Mouse (Mus musculus) MEL (cell line): ENCODE data around the gene Rnf115. TPM values are rescaled to one million over a fixed set of nuclear protein-coding genes. Genes with fewer than 3 reads are reported as not detected.
"Not testable (repeated sequence)": the region's sequence is repeated elsewhere in the genome, so short reads cannot be mapped to it uniquely, and the experiment has no call there.

Experiments used
- DNase-seq: peaks from one replicate; pipeline ENCODE4 v3.0.0; 2011; ENCODE audit warnings: low read depth, low spot score
- H3K27ac ChIP-seq: 2 replicates; pipeline ENCODE4 v1.5.1; 2012; ENCODE audit warnings: low read depth, mild to moderate bottlenecking, control low read depth, low read length, moderate library complexity; ENCODE audit not compliant: control insufficient read depth
- H3K27me3 ChIP-seq, 2 experiments: fragments of 150-350 bp in 1 of 2; sonication (generic) in 1 of 2; 2 replicates each; pipeline ENCODE4 v1.6.1; 2012; ENCODE audit warnings: low read length in 2 of 2, mild to moderate bottlenecking in 2 of 2, improper control_type of control experiment in 1 of 2, moderate library complexity in 1 of 2; ENCODE audit not compliant: insufficient read depth in 2 of 2, control insufficient read depth in 1 of 2
- H3K36me3 ChIP-seq, 2 experiments: 2 replicates each; pipeline ENCODE4 v1.6.1; 2012 to 2014; ENCODE audit warnings: low read length in 2 of 2, improper control_type of control experiment in 1 of 2, inconsistent platforms in 1 of 2, mild to moderate bottlenecking in 1 of 2; ENCODE audit not compliant: insufficient read depth in 2 of 2, control insufficient read depth in 1 of 2
- H3K4me1 ChIP-seq, 2 experiments: fragments of 150-350 bp in 1 of 2; sonication (generic) in 1 of 2; 2 replicates each; pipeline ENCODE4 v1.6.1; 2012; ENCODE audit warnings: low read length in 2 of 2, improper control_type of control experiment in 1 of 2, mild to moderate bottlenecking in 1 of 2; ENCODE audit not compliant: insufficient read depth in 2 of 2, control insufficient read depth in 1 of 2
- H3K4me3 ChIP-seq, 2 experiments: fragments of 150-350 bp in 1 of 2; sonication (generic) in 1 of 2; 2 replicates each; pipeline ENCODE4 v1.5.1; 2012; ENCODE audit warnings: low read depth in 2 of 2, low read length in 2 of 2, mild to moderate bottlenecking in 2 of 2, moderate library complexity in 2 of 2, control low read depth in 1 of 2, improper control_type of control experiment in 1 of 2; ENCODE audit not compliant: control insufficient read depth in 1 of 2, insufficient read depth in 1 of 2
- H3K79me2 ChIP-seq: 2 replicates; pipeline ENCODE4 v1.6.1; 2012; ENCODE audit warnings: mild to moderate bottlenecking, low read length, moderate library complexity; ENCODE audit not compliant: control insufficient read depth, poor library complexity, insufficient read depth
- H3K9ac ChIP-seq: 2 replicates; pipeline ENCODE4 v1.6.1; 2012; ENCODE audit warnings: low read depth, mild to moderate bottlenecking, control low read depth, low read length, moderate library complexity; ENCODE audit not compliant: control insufficient read depth, poor library complexity, severe bottlenecking
- H3K9me3 ChIP-seq: fragments of 150-350 bp; sonication (generic); replicated peaks from 2 replicates; pipeline ENCODE4 v1.6.1; 2012; ENCODE audit warnings: mild to moderate bottlenecking, low read length, improper control_type of control experiment, moderate library complexity; ENCODE audit not compliant: insufficient read depth
- BHLHE40 ChIP-seq: IDR thresholded peaks from 2 replicates; pipeline ENCODE4 v1.6.1; 2012; ENCODE audit warnings: low read depth, mild to moderate bottlenecking, inconsistent platforms, low read length, improper control_type of control experiment, borderline replicate concordance
- CHD2 ChIP-seq: IDR thresholded peaks from 2 replicates; pipeline ENCODE4 v1.6.1; 2011; ENCODE audit warnings: low read length, improper control_type of control experiment
- CTCF ChIP-seq, 3 experiments: IDR thresholded peaks in 2 of 3; conservative IDR thresholded peaks in 1 of 3; 2 replicates each; pipeline ENCODE4 v1.5.1; 2011 to 2012; ENCODE audit warnings: low read length in 3 of 3, low read depth in 2 of 3, mild to moderate bottlenecking in 2 of 3, improper control_type of control experiment in 1 of 3, inconsistent platforms in 1 of 3, mixed read lengths in 1 of 3, moderate library complexity in 1 of 3; ENCODE audit not compliant: control insufficient read depth in 1 of 3, insufficient read depth in 1 of 3, poor library complexity in 1 of 3, severe bottlenecking in 1 of 3
- E2F4 ChIP-seq: IDR thresholded peaks from 2 replicates; pipeline ENCODE4 v1.6.1; 2011; ENCODE audit warnings: low read depth, low read length, improper control_type of control experiment, borderline replicate concordance
- EP300 ChIP-seq, 2 experiments: IDR thresholded peaks; 2 replicates each; pipeline ENCODE4 v1.6.1; 2011; ENCODE audit warnings: improper control_type of control experiment in 2 of 2, low read length in 2 of 2, low read depth in 1 of 2, mild to moderate bottlenecking in 1 of 2
- ETS1 ChIP-seq: IDR thresholded peaks from 2 replicates; pipeline ENCODE4 v1.6.1; 2012; ENCODE audit warnings: low read depth, mild to moderate bottlenecking, inconsistent platforms, low read length, improper control_type of control experiment, moderate library complexity
- GATA1 ChIP-seq: IDR thresholded peaks from 2 replicates; pipeline ENCODE4 v1.6.1; 2011; ENCODE audit warnings: low read depth, low read length, improper control_type of control experiment
- HCFC1 ChIP-seq: IDR thresholded peaks from 2 replicates; pipeline ENCODE4 v1.6.1; 2012; ENCODE audit warnings: low read depth, mild to moderate bottlenecking, inconsistent platforms, low read length, improper control_type of control experiment, moderate library complexity
- JUND ChIP-seq: IDR thresholded peaks from 2 replicates; pipeline ENCODE4 v1.6.1; 2011; ENCODE audit warnings: low read depth, mild to moderate bottlenecking, improper control_type of control experiment, low read length
- MAX ChIP-seq: IDR thresholded peaks from 2 replicates; pipeline ENCODE4 v1.6.1; 2011; ENCODE audit warnings: low read length, improper control_type of control experiment
- MEF2A ChIP-seq: IDR thresholded peaks from 2 replicates; pipeline ENCODE4 v1.6.1; 2014; ENCODE audit warnings: low read depth, mild to moderate bottlenecking, inconsistent platforms, low read length, improper control_type of control experiment; ENCODE audit not compliant: poor library complexity, insufficient replicate concordance, severe bottlenecking; ENCODE audit errors: extremely low read depth
- MYC ChIP-seq: IDR thresholded peaks from 2 replicates; pipeline ENCODE4 v1.6.1; 2011; ENCODE audit warnings: low read depth, mild to moderate bottlenecking, low read length, improper control_type of control experiment, moderate library complexity
- NRF1 ChIP-seq: IDR thresholded peaks from 2 replicates; pipeline ENCODE4 v1.6.1; 2014; ENCODE audit warnings: low read depth, mild to moderate bottlenecking, inconsistent platforms, low read length, improper control_type of control experiment, moderate library complexity; ENCODE audit not compliant: poor library complexity, insufficient read depth, severe bottlenecking
- POLR2AphosphoS2 ChIP-seq: IDR thresholded peaks from 2 replicates; pipeline ENCODE4 v1.6.1; 2011; ENCODE audit warnings: low read length, improper control_type of control experiment
- POLR2AphosphoS5 ChIP-seq: IDR thresholded peaks from 2 replicates; pipeline ENCODE4 v1.6.1; 2012; ENCODE audit warnings: low read depth, borderline replicate concordance, mild to moderate bottlenecking, inconsistent platforms, low read length, moderate library complexity, mixed read lengths
- RAD21 ChIP-seq: IDR thresholded peaks from 2 replicates; pipeline ENCODE4 v1.6.1; 2011; ENCODE audit warnings: mild to moderate bottlenecking, low read depth, low read length, improper control_type of control experiment
- SIN3A ChIP-seq: IDR thresholded peaks from 2 replicates; pipeline ENCODE4 v1.6.1; 2012; ENCODE audit warnings: low read length, improper control_type of control experiment, inconsistent platforms
- SMC3 ChIP-seq: IDR thresholded peaks from 2 replicates; pipeline ENCODE4 v1.6.1; 2011; ENCODE audit warnings: low read depth, low read length, improper control_type of control experiment
- TBP ChIP-seq: IDR thresholded peaks from 2 replicates; pipeline ENCODE4 v1.8.0; 2011; ENCODE audit warnings: low read depth, low read length, improper control_type of control experiment
- USF2 ChIP-seq, 2 experiments: IDR thresholded peaks; 2 replicates each; pipeline ENCODE4 v1.6.1; 2011 to 2012; ENCODE audit warnings: improper control_type of control experiment in 2 of 2, low read length in 2 of 2, borderline replicate concordance in 1 of 2, inconsistent platforms in 1 of 2, low read depth in 1 of 2, mild to moderate bottlenecking in 1 of 2; ENCODE audit not compliant: insufficient read depth in 1 of 2
- ZC3H11A ChIP-seq: IDR thresholded peaks from 2 replicates; pipeline ENCODE4 v1.6.1; 2012; ENCODE audit warnings: low read depth, mild to moderate bottlenecking, inconsistent platforms, low read length, improper control_type of control experiment
- ZKSCAN1 ChIP-seq: IDR thresholded peaks from 2 replicates; pipeline ENCODE4 v1.6.1; 2012; ENCODE audit warnings: low read depth, mild to moderate bottlenecking, inconsistent platforms, low read length, improper control_type of control experiment, moderate library complexity
- ZMIZ1 ChIP-seq: IDR thresholded peaks from 2 replicates; pipeline ENCODE4 v1.6.1; 2012; ENCODE audit warnings: low read depth, mild to moderate bottlenecking, inconsistent platforms, low read length, improper control_type of control experiment, moderate library complexity
- polyA plus RNA-seq, 2 experiments: library from polyadenylated mRNA; stranded (reverse) in 1 of 2; unstranded in 1 of 2; fragments of >175 nt in 1 of 2; fragments of >200 nt in 1 of 2; gene quantifications; 2 replicates each; pipeline versions ENCODE4 v1.2.1 to v1.2.4; 2012; ENCODE audit warnings: low replicate concordance in 2 of 2, low read depth in 1 of 2; ENCODE audit not compliant: insufficient read length in 2 of 2, insufficient read depth in 1 of 2, missing spikeins in 1 of 2
- total RNA-seq: library from RNA; depleted of rRNA; stranded (reverse); fragments of 300-350 nt; gene quantifications from 2 replicates; pipeline ENCODE4 v1.2.3, GENCODE M21; 2012

Gene Rnf115
- total and polyA plus RNA-seq, 3 experiments = 43.2 to 71.8 (median 66.1) TPM

- H3K27ac ChIP-seq, H3K4me3 ChIP-seq, H3K27me3 ChIP-seq, H3K9ac ChIP-seq, H3K4me1 ChIP-seq, H3K9me3 ChIP-seq: not testable (repeated sequence)
- peak; percentile 45 for TF ChIP-seq RAD21
- TF ChIP-seq CTCF (IDR thresholded peaks at IDR 0.05 in 2 of 3, conservative IDR thresholded peaks at IDR 0.05 in 1 of 3; ENCODE audit: control insufficient read depth in 1 of 3, insufficient read depth in 1 of 3, low read depth in 2 of 3, low read length in 3 of 3, poor library complexity in 1 of 3, severe bottlenecking in 1 of 3) = peak; percentile 20 to 60 (median 34); a peak in 5 of 6 replicates
- peak; percentile 35 for TF ChIP-seq SMC3
- TF ChIP-seq MAX = peak; percentile 65
- TF ChIP-seq MYC = peak; percentile 89
- TF ChIP-seq JUND = peak; percentile 69; the same call in 1 of the 2 replicates
- peak; percentile 78 for DNase-seq
- H3K79me2 ChIP-seq = peaks cover 22% of the 10 kb centered on the region
- H3K36me3 ChIP-seq = peaks cover 0 to 11% of the 10 kb centered on the region in 2 experiments; a peak in 3 of 4 replicates
Observed at GRCm38 (mm10) chr3:96740279-96740678, 12.8 kb downstream of the Rnf115 start.

- Histone ChIP-seq H3K4me1 (peaks cover 5 to 7% of the 10 kb centered on the region in 2 experiments; a peak in 2 of 4 replicates), H3K27ac (no peak overlapping the region), H3K79me2 (peaks cover 11% of the 10 kb centered on the region), H3K9me3 (no peaks in the 10 kb centered on the region), H3K9ac (no peak overlapping the region), H3K4me3 (no peak overlapping the region), H3K36me3 (peaks cover 0 to 14% of the 10 kb centered on the region in 2 experiments; a peak in 3 of 4 replicates), H3K27me3 (no peaks in the 10 kb centered on the region)
- TF ChIP-seq HCFC1 (no peak), MYC (no peak), CHD2 (no peak), RAD21 (no peak), POLR2AphosphoS2 (no peak), ZC3H11A (no peak), NRF1 (no peak), ETS1 (no peak), E2F4 (no peak), SIN3A (no peak), USF2 (IDR thresholded peaks at IDR 0.05; ENCODE audit: borderline replicate concordance in 1 of 2, insufficient read depth in 1 of 2, low read depth in 1 of 2, low read length in 2 of 2) (no peak), CTCF (IDR thresholded peaks at IDR 0.05 in 2 of 3, conservative IDR thresholded peaks at IDR 0.05 in 1 of 3; ENCODE audit: control insufficient read depth in 1 of 3, insufficient read depth in 1 of 3, low read depth in 2 of 3, low read length in 3 of 3, poor library complexity in 1 of 3, severe bottlenecking in 1 of 3) (no peak), ZKSCAN1 (no peak), POLR2AphosphoS5 (no peak), TBP (no peak), MEF2A (no peak), ZMIZ1 (no peak), BHLHE40 (no peak), EP300 (IDR thresholded peaks at IDR 0.05; ENCODE audit: low read depth in 1 of 2, low read length in 2 of 2) (no peak), GATA1 (no peak)
- DNase-seq = no peak
Observed at GRCm38 (mm10) chr3:96744348-96744747, 16.9 kb downstream of the Rnf115 start.
